Mouse (Mus musculus) neural tube, embryonic 14.5 days (tissue): ENCODE data around the gene Gm813. TPM values are rescaled to one million over a fixed set of nuclear protein-coding genes. Genes with fewer than 3 reads are reported as not detected.
A peak's percentile ranks its signal among the peaks of the same experiment; 100 is the strongest.
"Not testable (repeated sequence)": the region's sequence is repeated elsewhere in the genome, so short reads cannot be mapped to it uniquely, and the experiment has no call there.

Experiments used
- ATAC-seq: fragments of 200-750 bp; cut with Nextera tagmentation; 2 replicates; pipeline ENCODE4 v1.8.0; 2017; ENCODE audit warnings: low read depth, mild to moderate bottlenecking, moderate TSS enrichment, moderate library complexity
- H3K27ac ChIP-seq: fragments of 300-500 bp; sonication (generic); 2 replicates; pipeline ENCODE4 v1.5.1; 2014; ENCODE audit warnings: low read depth, mild to moderate bottlenecking, control low read depth, low read length, moderate library complexity, mixed read lengths
- H3K27me3 ChIP-seq: fragments of 300-500 bp; sonication (generic); 2 replicates; pipeline ENCODE4 v1.6.1; 2014; ENCODE audit warnings: low read length; ENCODE audit not compliant: control insufficient read depth, insufficient read depth
- H3K36me3 ChIP-seq: fragments of 300-500 bp; sonication (generic); 2 replicates; pipeline ENCODE4 v1.6.1; 2014; ENCODE audit warnings: low read length, mixed read lengths; ENCODE audit not compliant: control insufficient read depth, insufficient read depth
- H3K4me1 ChIP-seq: fragments of 300-500 bp; sonication (generic); 2 replicates; pipeline ENCODE4 v1.6.1; 2014; ENCODE audit warnings: low read length; ENCODE audit not compliant: control insufficient read depth, insufficient read depth
- H3K4me2 ChIP-seq: fragments of 300-500 bp; sonication (generic); 2 replicates; pipeline ENCODE4 v1.6.1; 2014; ENCODE audit warnings: mild to moderate bottlenecking, low read depth, low read length, control low read depth
- H3K4me3 ChIP-seq: fragments of 300-500 bp; sonication (generic); 2 replicates; pipeline ENCODE4 v1.5.1; 2014; ENCODE audit warnings: low read depth, low read length, control low read depth, mixed read lengths
- H3K9ac ChIP-seq: fragments of 300-500 bp; sonication (generic); replicated peaks from 2 replicates; pipeline ENCODE4 v1.6.1; 2014; ENCODE audit warnings: low read depth, mild to moderate bottlenecking, control low read depth, low read length, mixed read lengths
- H3K9me3 ChIP-seq: fragments of 300-500 bp; sonication (generic); 2 replicates; pipeline ENCODE4 v1.6.1; 2016; ENCODE audit warnings: low read length; ENCODE audit not compliant: control insufficient read depth
- WGBS: fragments of 180-500 bp; shearing (Covaris S2); extraction: QIAGEN DNeasy Blood & Tissue Kit; methylation state at CpG from one replicate; pipeline ENCODE4 v1.1.7; 2014; 5-methylcytosine and 5-hydroxymethylcytosine counted together
- polyA plus RNA-seq: library from polyadenylated mRNA; unstranded; fragments of >200 nt; fragmentation: Nextera tagmentation; extraction: Ambion mirVana; gene quantifications from 2 replicates; pipeline ENCODE4 v1.2.1, GENCODE M21; 2014

Gene Gm813
- polyA plus RNA-seq, result not detected in 2 replicates

- Histone ChIP-seq H3K4me2 (no peak within 1 kb of the TSS), H3K4me1 (no peaks in the 10 kb centered on the region), H3K27me3 (no peaks in the 10 kb centered on the region), H3K9me3 (no peaks in the 10 kb centered on the region), H3K4me3 (no peak within 1 kb of the TSS), H3K36me3 (no peaks in the 10 kb centered on the region), H3K9ac (no peak within 1 kb of the TSS), H3K27ac (no peak within 1 kb of the TSS)
- ATAC-seq, result no peak
- WGBS, result 92% methylated on average over 6 of the region's 6 CpGs
These were observed at the start of gene Gm813 for GRCm38 (mm10) chr16:58616878-58617277. Gm813 (minus strand) TSS chr16:58616978.

GRCm38 (mm10) chr16:58665137-58665536 is 48.4 kb upstream of the Gm813 start:
- H3K27ac ChIP-seq, ATAC-seq, H3K9ac ChIP-seq, H3K27me3 ChIP-seq, H3K4me2 ChIP-seq, H3K9me3 ChIP-seq, H3K4me1 ChIP-seq, H3K36me3 ChIP-seq, H3K4me3 ChIP-seq: not testable (repeated sequence)

GRCm38 (mm10) chr16:58663816-58664215 is 47.0 kb upstream of the Gm813 start:
- Histone ChIP-seq H3K4me2 (no peak overlapping the region), H3K36me3 (no peaks in the 10 kb centered on the region), H3K9ac (no peak overlapping the region), H3K9me3 (no peaks in the 10 kb centered on the region), H3K27ac (no peak overlapping the region), H3K4me1 (no peaks in the 10 kb centered on the region), H3K4me3 (no peak overlapping the region), H3K27me3 (no peaks in the 10 kb centered on the region)
- WGBS, result 97% methylated on average over 2 of the region's 2 CpGs
- no peak for ATAC-seq

- Histone ChIP-seq H3K9ac (no peak overlapping the region), H3K27me3 (no peaks in the 10 kb centered on the region), H3K36me3 (no peaks in the 10 kb centered on the region), H3K4me3 (no peak overlapping the region), H3K4me1 (no peaks in the 10 kb centered on the region), H3K9me3 (no peaks in the 10 kb centered on the region), H3K27ac (no peak overlapping the region), H3K4me2 (no peak overlapping the region)
- peak; percentile 63; the same call in 1 of the 2 replicates for ATAC-seq
- 71% methylated on average over 5 of the region's 5 CpGs for WGBS
These were observed 46.2 kb upstream of the Gm813 start for GRCm38 (mm10) chr16:58663021-58663420.

GRCm38 (mm10) chr16:58662287-58662791 is 45.6 kb upstream of the Gm813 start:
- ATAC-seq, result no peak
- H3K4me2 ChIP-seq, result no peak overlapping the region
- no peak overlapping the region for H3K27ac ChIP-seq
- no peak overlapping the region for H3K4me3 ChIP-seq
- H3K36me3 ChIP-seq, result no peaks in the 10 kb centered on the region
- H3K9ac ChIP-seq, result no peak overlapping the region
- H3K9me3 ChIP-seq, result no peaks in the 10 kb centered on the region
- H3K27me3 ChIP-seq, result no peaks in the 10 kb centered on the region
- no peaks in the 10 kb centered on the region for H3K4me1 ChIP-seq

- ATAC-seq, result no peak
- Histone ChIP-seq H3K27ac (no peak overlapping the region), H3K4me1 (no peaks in the 10 kb centered on the region), H3K4me2 (no peak overlapping the region), H3K4me3 (no peak overlapping the region), H3K9me3 (no peaks in the 10 kb centered on the region), H3K36me3 (no peaks in the 10 kb centered on the region), H3K9ac (no peak overlapping the region), H3K27me3 (no peaks in the 10 kb centered on the region)
- 81% methylated on average over 5 of the region's 5 CpGs for WGBS
These were observed 45.0 kb upstream of the Gm813 start for GRCm38 (mm10) chr16:58661826-58662225.

- Histone ChIP-seq H3K4me2 (no peak overlapping the region), H3K9me3 (no peaks in the 10 kb centered on the region), H3K4me3 (no peak overlapping the region), H3K4me1 (no peaks in the 10 kb centered on the region), H3K9ac (no peak overlapping the region), H3K27ac (no peak overlapping the region), H3K27me3 (no peaks in the 10 kb centered on the region), H3K36me3 (no peaks in the 10 kb centered on the region)
- 94% methylated on average over 6 of the region's 6 CpGs for WGBS
- ATAC-seq, result no peak
These were observed 41.9 kb upstream of the Gm813 start for GRCm38 (mm10) chr16:58658668-58659067.

- 93% methylated on average over 4 of the region's 4 CpGs for WGBS
- no peak overlapping the region for H3K4me2 ChIP-seq
- no peaks in the 10 kb centered on the region for H3K4me1 ChIP-seq
- no peak overlapping the region for H3K27ac ChIP-seq
- no peaks in the 10 kb centered on the region for H3K36me3 ChIP-seq
- H3K27me3 ChIP-seq, result no peaks in the 10 kb centered on the region
- no peaks in the 10 kb centered on the region for H3K9me3 ChIP-seq
- ATAC-seq, result no peak
- no peak overlapping the region for H3K4me3 ChIP-seq
- no peak overlapping the region for H3K9ac ChIP-seq
These were observed 39.7 kb upstream of the Gm813 start for GRCm38 (mm10) chr16:58656526-58656925.

- Histone ChIP-seq H3K27ac (no peak overlapping the region), H3K4me2 (no peak overlapping the region), H3K27me3 (no peaks in the 10 kb centered on the region), H3K4me3 (no peak overlapping the region), H3K36me3 (no peaks in the 10 kb centered on the region), H3K4me1 (no peaks in the 10 kb centered on the region), H3K9ac (no peak overlapping the region), H3K9me3 (no peaks in the 10 kb centered on the region)
- ATAC-seq, result no peak
These were observed 39.0 kb upstream of the Gm813 start for GRCm38 (mm10) chr16:58655751-58656150.

GRCm38 (mm10) chr16:58649979-58650378 is 33.2 kb upstream of the Gm813 start:
- H3K4me2 ChIP-seq, result no peak overlapping the region
- 96% methylated on average over 10 of the region's 10 CpGs for WGBS
- H3K9ac ChIP-seq, result no peak overlapping the region
- H3K4me3 ChIP-seq, result no peak overlapping the region
- no peaks in the 10 kb centered on the region for H3K9me3 ChIP-seq
- no peak for ATAC-seq
- no peaks in the 10 kb centered on the region for H3K4me1 ChIP-seq
- no peaks in the 10 kb centered on the region for H3K27me3 ChIP-seq
- H3K27ac ChIP-seq, result no peak overlapping the region
- no peaks in the 10 kb centered on the region for H3K36me3 ChIP-seq
